Mouse (Mus musculus) forebrain, embryonic 14.5 days (tissue): Measurements from ENCODE around the gene Zfp558. TPM values are rescaled to one million over a fixed set of nuclear protein-coding genes. Genes with fewer than 3 reads are reported as not detected.
A peak's percentile ranks its signal among the peaks of the same experiment; 100 is the strongest.
"Not testable (repeated sequence)": the region's sequence is repeated elsewhere in the genome, so short reads cannot be mapped to it uniquely, and the experiment has no call there.

ENCODE experiments used
- ATAC-seq: fragments of 200-750 bp; cut with Nextera tagmentation; 2 replicates; pipeline ENCODE4 v1.8.0; 2017; ENCODE audit warnings: mild to moderate bottlenecking, moderate library complexity
- DNase-seq: peaks from one replicate; pipeline ENCODE4 v3.0.0-alpha.2; 2015; ENCODE audit warnings: low spot score
- H3K27ac ChIP-seq: fragments of 300-500 bp; sonication (generic); 2 replicates; pipeline ENCODE4 v1.5.1; 2014; ENCODE audit warnings: low read depth, mild to moderate bottlenecking, control low read depth, low read length, moderate library complexity
- H3K27me3 ChIP-seq: fragments of 300-500 bp; sonication (generic); replicated peaks from 2 replicates; pipeline ENCODE4 v1.6.1; 2014; ENCODE audit warnings: low read length, control low read depth, mixed read lengths; ENCODE audit not compliant: control insufficient read depth, insufficient read depth
- H3K36me3 ChIP-seq: fragments of 300-500 bp; sonication (generic); 2 replicates; pipeline ENCODE4 v1.6.1; 2014; ENCODE audit warnings: low read length, control low read depth; ENCODE audit not compliant: control insufficient read depth, insufficient read depth
- H3K4me1 ChIP-seq: fragments of 300-500 bp; sonication (generic); 2 replicates; pipeline ENCODE4 v1.6.1; 2014; ENCODE audit warnings: antibody characterized with exemption, low read length, control low read depth; ENCODE audit not compliant: control insufficient read depth, insufficient read depth
- H3K4me2 ChIP-seq: fragments of 300-500 bp; sonication (generic); 2 replicates; pipeline ENCODE4 v1.6.1; 2014; ENCODE audit warnings: mild to moderate bottlenecking, control low read depth, low read length
- H3K4me3 ChIP-seq: fragments of 300-500 bp; sonication (generic); 2 replicates; pipeline ENCODE4 v1.5.1; 2014; ENCODE audit warnings: low read depth, low read length, control low read depth
- H3K9ac ChIP-seq: fragments of 300-500 bp; sonication (generic); 2 replicates; pipeline ENCODE4 v1.6.1; 2014; ENCODE audit warnings: mild to moderate bottlenecking, low read length, control low read depth, moderate library complexity
- H3K9me3 ChIP-seq: fragments of 300-500 bp; sonication (generic); replicated peaks from 2 replicates; pipeline ENCODE4 v1.6.1; 2016; ENCODE audit warnings: low read length, control low read depth, mixed read lengths; ENCODE audit not compliant: control insufficient read depth
- WGBS: fragments of 180-500 bp; shearing (Covaris S2); extraction: QIAGEN DNeasy Blood & Tissue Kit; methylation state at CpG from one replicate; pipeline ENCODE4 v1.1.7; 2014; 5-methylcytosine and 5-hydroxymethylcytosine counted together
- polyA plus RNA-seq: library from polyadenylated mRNA; unstranded; fragments of >200 nt; fragmentation: Nextera tagmentation; extraction: Ambion mirVana; gene quantifications from 2 replicates; pipeline ENCODE4 v1.2.1, GENCODE M21; 2014

Zfp558 gene
- polyA plus RNA-seq, result 34.4 and 41.6 TPM in 2 replicates

DNA sequence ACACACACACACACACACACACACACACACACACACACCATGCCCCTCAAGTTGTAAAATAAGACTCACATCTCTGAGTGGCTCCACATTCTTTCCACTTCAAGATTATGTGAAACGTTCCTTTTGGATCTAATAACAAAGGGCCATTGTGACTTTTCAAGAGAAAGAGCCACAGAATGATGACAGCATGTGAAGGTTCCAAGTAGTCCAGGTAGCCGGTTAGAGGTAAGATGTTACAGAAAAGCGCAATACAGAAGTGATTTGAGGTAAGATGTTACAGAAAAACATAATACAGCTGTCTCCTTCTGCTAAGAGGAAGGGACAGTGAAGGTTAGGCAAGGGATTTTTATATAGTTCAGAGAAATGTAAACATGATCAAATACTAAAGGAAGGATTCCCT, at the start of gene Zfp558, which contains the start of gene Mbd3l1:
TSS of gene Zfp558 (minus strand) at position 101 of the 400 bp plus-strand sequence.
TSS of gene Mbd3l1 (plus strand) at position 192 of the 400 bp plus-strand sequence.
- no peak within 1 kb of the TSS for H3K27ac ChIP-seq
- WGBS, result 75% methylated on average over 3 of the region's 3 CpGs

DNA sequence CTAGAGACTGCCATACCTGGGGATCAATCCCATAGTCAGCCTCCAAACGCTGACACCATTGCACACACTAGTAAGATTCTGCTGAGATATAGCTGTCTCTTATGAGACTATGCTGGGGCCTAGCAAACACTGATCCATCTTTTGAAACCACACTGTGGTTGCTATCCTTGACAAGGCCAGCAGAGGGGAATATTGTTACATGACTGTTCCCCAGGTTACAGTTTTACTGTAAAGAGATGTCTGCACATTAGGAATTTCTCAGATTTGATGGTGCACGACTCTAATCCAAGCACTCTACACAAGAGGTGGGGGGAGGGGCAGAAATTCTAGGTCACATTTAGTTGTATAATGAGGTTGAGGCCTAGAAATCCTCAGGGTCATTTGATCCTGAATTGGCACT, 30.0 kb upstream of the Zfp558 start:
- no peak overlapping the region for H3K9ac ChIP-seq
- DNase-seq, result peak; percentile 8
- H3K4me2 ChIP-seq, result no peak overlapping the region
- H3K27ac ChIP-seq, result no peak overlapping the region
- no peaks in the 10 kb centered on the region for H3K36me3 ChIP-seq
- 54% methylated on average over 2 of the region's 2 CpGs for WGBS
- H3K4me3 ChIP-seq, result no peak overlapping the region
- H3K4me1 ChIP-seq, result no peaks in the 10 kb centered on the region
- H3K9me3 ChIP-seq, result no peaks in the 10 kb centered on the region
- H3K27me3 ChIP-seq, result no peaks in the 10 kb centered on the region
- ATAC-seq, result no peak

More for the DNA sequence above, at the start of gene Zfp558, which contains the start of gene Mbd3l1:
- no peaks in the 10 kb centered on the region for H3K9me3 ChIP-seq
- no peak within 1 kb of the TSS for H3K4me2 ChIP-seq
- DNase-seq (no peak), ATAC-seq (no peak)
- H3K9ac ChIP-seq, result no peak within 1 kb of the TSS
- H3K4me3 ChIP-seq, result no peak within 1 kb of the TSS
- peaks cover 4% of the 10 kb centered on the region for H3K4me1 ChIP-seq
- no peaks in the 10 kb centered on the region for H3K36me3 ChIP-seq
- H3K27me3 ChIP-seq, result no peaks in the 10 kb centered on the region

DNA sequence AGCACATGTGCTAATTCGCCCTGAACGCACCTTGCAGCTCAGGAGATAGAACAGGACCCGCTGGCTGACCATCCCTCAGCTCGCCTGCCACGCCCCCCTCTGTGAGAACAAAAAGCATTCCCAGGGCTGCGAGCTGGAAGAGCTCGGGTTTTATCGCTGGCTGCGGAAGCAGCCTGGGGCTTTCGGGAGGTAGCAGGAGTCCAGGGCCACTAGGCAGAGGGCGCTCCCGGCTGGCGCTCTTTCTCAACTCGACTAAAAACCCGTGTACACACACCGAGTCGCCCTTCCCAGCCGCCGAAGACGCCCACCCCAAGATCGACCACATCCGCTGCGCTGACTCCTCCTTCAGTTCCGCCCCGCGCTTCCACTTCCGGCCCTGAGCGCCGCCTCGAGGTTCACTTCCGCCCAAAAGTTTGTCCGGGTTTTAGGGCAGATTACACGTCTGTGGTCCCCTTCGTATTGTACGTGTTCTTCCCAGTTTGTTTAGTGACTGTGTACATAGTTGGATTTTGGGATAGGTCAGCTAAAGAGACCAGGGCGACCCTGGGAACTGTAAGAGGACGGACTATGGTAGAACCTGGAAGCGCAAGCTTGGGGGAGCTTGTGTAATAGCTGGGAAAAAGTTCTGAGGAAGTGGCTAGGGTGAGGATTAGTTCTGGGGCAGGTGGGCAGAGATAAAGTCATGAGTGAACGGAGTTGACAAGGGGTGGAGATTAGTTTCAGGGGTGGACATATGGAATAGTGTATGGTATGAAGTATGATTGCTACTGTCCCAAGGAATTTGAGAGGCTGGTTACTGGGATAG, 4.5 kb downstream of the Zfp558 start:
- Histone ChIP-seq H3K9me3 (no peaks in the 10 kb centered on the region), H3K27ac (peak overlapping the region; percentile 95)

DNA sequence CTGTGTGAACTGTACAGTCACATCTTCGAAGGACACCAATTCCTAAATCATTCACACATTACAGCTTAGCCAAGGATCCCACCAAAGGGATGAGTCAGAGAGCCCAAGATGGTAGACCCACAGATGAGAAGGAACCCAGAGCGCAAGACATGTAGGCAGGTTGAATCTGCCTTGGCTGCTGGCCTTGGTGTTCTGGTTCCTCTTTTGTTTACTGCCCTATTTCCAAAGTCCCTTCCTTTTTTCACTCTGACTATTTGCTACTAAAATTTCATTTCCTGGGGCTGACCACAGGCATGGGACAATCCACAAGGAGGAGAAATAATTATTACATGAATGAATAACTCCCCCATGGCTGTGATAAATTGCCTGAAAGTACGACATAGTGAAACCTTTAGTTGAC, 10.1 kb downstream of the Zfp558 start:
- DNase-seq, result no peak
- Histone ChIP-seq H3K4me2 (no peak overlapping the region), H3K4me1 (no peaks in the 10 kb centered on the region; the same call in 1 of the 2 replicates), H3K36me3 (peaks cover 21% of the 10 kb centered on the region; the same call in 1 of the 2 replicates), H3K9me3 (no peaks in the 10 kb centered on the region), H3K9ac (no peak overlapping the region), H3K27ac (no peak overlapping the region), H3K27me3 (no peaks in the 10 kb centered on the region), H3K4me3 (no peak overlapping the region)
- 88% methylated on average over 3 of the region's 3 CpGs for whole genome bisulfite sequencing
- no peak for ATAC-seq

More for the DNA sequence above, 4.5 kb downstream of the Zfp558 start:
- peak overlapping the region; percentile 66 for H3K4me3 ChIP-seq
- peaks cover 4% of the 10 kb centered on the region for H3K4me1 ChIP-seq
- DNase-seq, result peak; percentile 91
- no peaks in the 10 kb centered on the region for H3K27me3 ChIP-seq
- peak overlapping the region; percentile 69 for H3K4me2 ChIP-seq
- peaks cover 3% of the 10 kb centered on the region; the same call in 1 of the 2 replicates for H3K36me3 ChIP-seq
- peak overlapping the region; percentile 79 for H3K9ac ChIP-seq
- WGBS, result 5% methylated on average over 39 of the region's 39 CpGs
- ATAC-seq, result peak; percentile 98

DNA sequence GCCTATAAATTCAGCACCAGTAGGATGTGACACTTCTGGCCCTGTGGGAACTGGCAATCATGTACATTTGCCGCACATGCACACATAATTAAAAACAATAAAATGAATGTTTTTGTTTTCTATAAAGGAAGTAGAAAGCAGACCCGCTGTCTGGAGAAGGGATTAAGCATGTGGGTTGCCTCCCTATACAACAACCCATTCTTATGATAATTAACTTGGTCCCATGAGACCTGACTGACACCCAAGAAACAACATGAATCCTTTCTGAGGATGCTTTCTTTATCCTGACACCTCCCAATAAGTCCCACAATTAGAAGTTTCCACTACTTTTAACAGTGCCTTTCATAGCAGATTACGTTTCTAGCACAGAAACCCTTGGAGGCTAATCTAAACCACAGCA, 10.7 kb downstream of the Zfp558 start:
- H3K9ac ChIP-seq, result no peak overlapping the region
- H3K4me2 ChIP-seq, result no peak overlapping the region
- H3K9me3 ChIP-seq, result no peaks in the 10 kb centered on the region
- H3K36me3 ChIP-seq, result peaks cover 21% of the 10 kb centered on the region; the same call in 1 of the 2 replicates
- 9% methylated on average over 3 of the region's 3 CpGs for WGBS
- H3K4me1 ChIP-seq, result no peaks in the 10 kb centered on the region
- DNase-seq (peak; percentile 6), ATAC-seq (no peak)
- no peak overlapping the region for H3K4me3 ChIP-seq
- H3K27ac ChIP-seq, result no peak overlapping the region
- H3K27me3 ChIP-seq, result no peaks in the 10 kb centered on the region

DNA sequence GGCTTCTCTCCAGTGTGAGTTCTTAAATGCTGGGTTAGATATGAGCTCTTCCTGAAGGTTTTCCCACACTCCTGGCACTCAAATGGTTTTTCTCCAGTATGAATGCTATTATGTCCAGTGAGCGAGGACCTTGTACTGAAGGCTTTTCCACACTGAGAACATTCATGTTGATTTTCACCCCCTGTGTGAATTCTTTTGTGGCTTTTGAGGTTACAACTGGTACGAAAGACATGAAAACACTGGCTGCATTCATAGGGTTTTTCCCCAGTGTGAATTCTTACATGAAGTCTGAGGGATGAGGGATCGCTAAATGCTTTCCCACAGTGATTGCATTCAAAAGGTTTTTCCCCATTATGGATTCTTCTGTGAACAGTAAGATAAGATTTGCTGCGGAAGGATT, 21.5 kb downstream of the Zfp558 start:
- Histone ChIP-seq H3K27me3 (no peaks in the 10 kb centered on the region), H3K36me3 (peaks cover 51% of the 10 kb centered on the region), H3K27ac (no peak overlapping the region), H3K4me2 (no peak overlapping the region), H3K4me1 (no peaks in the 10 kb centered on the region), H3K9me3 (peaks cover 7% of the 10 kb centered on the region; the same call in 1 of the 2 replicates), H3K4me3 (no peak overlapping the region), H3K9ac (no peak overlapping the region)
- no peak for DNase-seq
- no peak for ATAC-seq
- 74% methylated on average over 4 of the region's 4 CpGs for WGBS

DNA sequence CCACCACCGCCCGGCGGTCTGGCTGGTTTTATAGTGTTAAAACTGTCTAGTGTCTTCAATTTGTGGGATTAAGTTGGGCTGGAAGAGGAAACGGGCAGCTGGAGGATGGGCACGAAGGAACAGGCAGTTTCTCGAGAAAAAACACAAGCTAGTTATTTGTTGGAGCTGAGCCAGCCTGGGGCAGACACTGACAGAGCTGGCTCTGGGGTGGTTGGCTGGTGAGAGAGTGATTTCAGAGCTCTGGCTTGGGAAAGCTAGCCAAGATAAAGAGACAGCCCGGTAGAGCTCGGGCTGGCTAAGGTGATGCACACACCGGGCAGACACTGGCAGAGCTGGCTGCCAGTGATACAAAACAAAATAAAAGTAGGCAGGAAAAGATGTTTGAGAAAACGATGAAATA, 46.4 kb downstream of the Zfp558 start:
- no peak overlapping the region for H3K27ac ChIP-seq
- WGBS, result 70% methylated on average over 10 of the region's 10 CpGs
- no peaks in the 10 kb centered on the region for H3K4me1 ChIP-seq
- H3K4me3 ChIP-seq, result no peak overlapping the region
- H3K36me3 ChIP-seq, result no peaks in the 10 kb centered on the region
- no peaks in the 10 kb centered on the region for H3K27me3 ChIP-seq
- DNase-seq (peak; percentile 47), ATAC-seq (0 out of 2 replicates have a peak, but pooled peaks have one; percentile 26)
- H3K9ac ChIP-seq, result no peak overlapping the region
- no peak overlapping the region for H3K4me2 ChIP-seq
- no peaks in the 10 kb centered on the region for H3K9me3 ChIP-seq

DNA sequence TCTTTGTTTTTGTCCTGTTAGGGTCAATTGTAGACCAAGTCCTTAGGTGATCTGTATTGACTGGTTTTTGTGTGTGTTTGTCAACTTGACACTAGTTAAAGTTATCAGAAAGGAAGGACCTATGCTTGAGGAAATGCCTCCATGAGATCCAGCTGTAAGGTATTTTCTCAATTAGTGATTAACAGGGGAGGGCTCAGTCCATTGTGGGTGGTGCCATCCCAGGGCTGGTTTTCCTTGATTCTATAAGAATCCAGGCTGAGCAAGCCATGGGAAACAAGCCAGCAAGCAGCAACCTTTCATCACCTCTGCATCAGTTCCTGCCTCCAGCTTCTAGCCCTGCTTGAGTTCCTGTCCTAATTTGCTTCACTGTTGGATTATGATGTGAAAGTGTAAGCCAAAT, 47.7 kb downstream of the Zfp558 start, which contains the start of gene Mbd3l2:
TSS of gene Mbd3l2 (plus strand) at position 301 of the 400 bp plus-strand sequence.
- no peaks in the 10 kb centered on the region for H3K4me1 ChIP-seq
- H3K27ac ChIP-seq, result no peak within 1 kb of the TSS
- no peaks in the 10 kb centered on the region for H3K36me3 ChIP-seq
- no peak within 1 kb of the TSS for H3K4me2 ChIP-seq
- H3K4me3 ChIP-seq, result no peak within 1 kb of the TSS
- ATAC-seq, result no peak
- H3K9ac ChIP-seq, result no peak within 1 kb of the TSS
- DNase-seq, result no peak
- no peaks in the 10 kb centered on the region for H3K27me3 ChIP-seq
- no peaks in the 10 kb centered on the region for H3K9me3 ChIP-seq

DNA sequence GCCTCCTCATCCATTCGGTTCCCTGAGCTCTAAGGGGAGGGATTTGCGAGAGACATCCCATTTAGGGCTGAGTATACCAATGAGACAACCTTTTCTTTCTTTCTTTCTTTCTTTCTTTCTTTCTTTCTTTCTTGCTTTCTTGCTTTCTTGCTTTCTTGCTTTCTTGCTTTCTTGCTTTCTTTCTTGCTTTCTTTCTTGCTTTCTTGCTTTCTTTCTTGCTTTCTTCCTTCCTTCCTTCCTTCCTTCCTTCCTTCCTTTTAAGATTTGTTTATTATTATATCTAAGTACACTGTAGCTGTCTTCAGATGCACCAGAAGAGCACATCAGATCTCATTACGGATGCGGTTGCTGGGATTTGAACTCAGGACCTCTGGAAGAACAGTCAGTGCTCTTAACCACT, 65.7 kb downstream of the Zfp558 start:
- H3K4me2 ChIP-seq, H3K36me3 ChIP-seq, H3K4me3 ChIP-seq, H3K9me3 ChIP-seq, ATAC-seq, DNase-seq, H3K27ac ChIP-seq, H3K9ac ChIP-seq, H3K4me1 ChIP-seq, H3K27me3 ChIP-seq: not testable (repeated sequence)
- 79% methylated on average over 4 of the region's 4 CpGs for WGBS
